Mouse (Mus musculus): ENCODE results near the gene Fgf12.

The Fgf12 gene

GRCm38 (mm10) chr16:28752638-28753118, at the start of gene Fgf12:
Gene Fgf12 (minus strand): TSS chr16:28753068.
- peak; percentile 20 for DNase-seq (ENCODE audit: low read depth, low spot score)

GRCm38 (mm10) chr16:28793115-28793514, 40.2 kb upstream of the Fgf12 start:
- peak; percentile 67 for DNase-seq (ENCODE audit: low read depth, low spot score)

- DNase-seq (ENCODE audit: low read depth, low spot score) = peak; percentile 30
Measured at GRCm38 (mm10) chr16:28770276-28770675, 17.4 kb upstream of the Fgf12 start.

GRCm38 (mm10) chr16:28761417-28761976, 8.6 kb upstream of the Fgf12 start:
- DNase-seq (ENCODE audit: low read depth, low spot score) = no peak

GRCm38 (mm10) chr16:28753124-28753917, 453 bp upstream of the Fgf12 start:
- DNase-seq (ENCODE audit: low read depth, low spot score) = peak; percentile 96

- no peak for DNase-seq (ENCODE audit: low read depth, low spot score)
Measured at GRCm38 (mm10) chr16:28734461-28734860, 18.4 kb downstream of the Fgf12 start.

GRCm38 (mm10) chr16:28726792-28727191, 26.1 kb downstream of the Fgf12 start:
- DNase-seq (ENCODE audit: low read depth, low spot score) = no peak

- DNase-seq (ENCODE audit: low read depth, low spot score) = no peak
Measured at GRCm38 (mm10) chr16:28706623-28707022, 46.2 kb downstream of the Fgf12 start.

GRCm38 (mm10) chr16:28700346-28700745, 52.5 kb downstream of the Fgf12 start:
- DNase-seq (ENCODE audit: low read depth, low spot score) = no peak

- DNase-seq (ENCODE audit: low read depth, low spot score) = no peak
Measured at GRCm38 (mm10) chr16:28696851-28697250, 56.0 kb downstream of the Fgf12 start.

GRCm38 (mm10) chr16:28694113-28694899, 58.6 kb downstream of the Fgf12 start:
- no peak for DNase-seq (ENCODE audit: low read depth, low spot score)

- DNase-seq (ENCODE audit: low read depth, low spot score) = no peak
Measured at GRCm38 (mm10) chr16:28688861-28689385, 63.9 kb downstream of the Fgf12 start.

- no peak for DNase-seq (ENCODE audit: low read depth, low spot score)
Measured at GRCm38 (mm10) chr16:28681625-28682024, 71.2 kb downstream of the Fgf12 start.

GRCm38 (mm10) chr16:28668815-28669347, 84.0 kb downstream of the Fgf12 start:
- no peak for DNase-seq (ENCODE audit: low read depth, low spot score)

GRCm38 (mm10) chr16:28652640-28653039, 100.2 kb downstream of the Fgf12 start:
- DNase-seq (ENCODE audit: low read depth, low spot score) = no peak

GRCm38 (mm10) chr16:28650589-28650988, 102.3 kb downstream of the Fgf12 start:
- DNase-seq (ENCODE audit: low read depth, low spot score) = no peak

- DNase-seq (ENCODE audit: low read depth, low spot score) = no peak
Measured at GRCm38 (mm10) chr16:28645030-28645429, 107.8 kb downstream of the Fgf12 start.

GRCm38 (mm10) chr16:28631721-28632120, 121.1 kb downstream of the Fgf12 start:
- DNase-seq (ENCODE audit: low read depth, low spot score) = no peak

GRCm38 (mm10) chr16:28630771-28631484, 121.9 kb downstream of the Fgf12 start:
- no peak for DNase-seq (ENCODE audit: low read depth, low spot score)

GRCm38 (mm10) chr16:28626259-28626658, 126.6 kb downstream of the Fgf12 start:
- no peak for DNase-seq (ENCODE audit: low read depth, low spot score)

GRCm38 (mm10) chr16:28625689-28626088, 127.2 kb downstream of the Fgf12 start:
- DNase-seq (ENCODE audit: low read depth, low spot score) = no peak
